Mouse (Mus musculus) adipose tissue, adult 10 weeks (tissue): ENCODE measurements around the gene Aspscr1. TPM values are rescaled to one million over a fixed set of nuclear protein-coding genes. Genes with fewer than 3 reads are reported as not detected.

Experiments
- polyA plus RNA-seq: library from polyadenylated mRNA; stranded (reverse); fragments of 350-450 nt; fragmentation: Illumina TruSeq; extraction: RNeasy Lipid Tissue Mini Kit (QIAGEN cat#74804); gene quantifications from one replicate; pipeline ENCODE4 v1.2.3, GENCODE M21; 2014; ENCODE audit warnings: low read depth, low replicate concordance

Aspscr1 gene
- 76.1 TPM for polyA plus RNA-seq

GRCm38 (mm10) chr11:120672687-120673593 is at the start of gene Aspscr1:
Aspscr1 (plus strand) TSS chr11:120672973.

GRCm38 (mm10) chr11:120625152-120625775 is 47.5 kb upstream of the Aspscr1 start, which contains the start of gene Sirt7:
Sirt7 (minus strand) TSS chr11:120625240.

GRCm38 (mm10) chr11:120633520-120634343 is 39.0 kb upstream of the Aspscr1 start, which contains the start of gene Mafg:
Mafg (minus strand) TSS chr11:120633600.

GRCm38 (mm10) chr11:120643601-120643987 is 29.2 kb upstream of the Aspscr1 start, which contains the start of gene Pycr1:
Pycr1 (minus strand) TSS chr11:120643769.

DNA sequence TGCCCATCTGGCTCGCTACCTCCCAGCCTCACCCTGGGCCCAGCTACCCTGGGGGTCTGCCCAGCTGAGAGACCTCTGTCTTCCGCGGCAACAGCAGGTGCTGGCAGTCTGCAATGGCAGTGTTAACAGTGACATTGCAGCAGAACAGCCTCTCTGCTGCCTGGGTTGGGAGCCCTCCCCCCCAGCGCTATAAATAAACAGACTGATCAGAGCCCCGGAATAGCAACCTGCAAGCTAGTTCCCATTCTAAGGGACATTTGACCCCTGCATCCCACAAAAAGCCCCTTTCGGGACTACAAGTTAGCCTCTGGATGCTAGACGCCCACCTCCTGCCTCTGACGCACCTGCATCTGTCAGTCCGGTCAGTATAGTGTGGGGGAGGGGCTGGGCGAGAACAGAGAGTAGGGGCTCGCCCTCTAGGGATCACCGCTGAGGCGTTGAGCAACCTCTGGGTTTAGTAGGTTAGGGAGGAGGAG is 24.7 kb upstream of the Aspscr1 start, which contains the start of gene Myadml2:
Gene Myadml2, minus strand, starts transcription at position 158 of the 476 bp plus-strand sequence.

GRCm38 (mm10) chr11:120661076-120661460 is 11.7 kb upstream of the Aspscr1 start, which contains the start of gene Notum:
Notum (minus strand) TSS chr11:120661175.

DNA sequence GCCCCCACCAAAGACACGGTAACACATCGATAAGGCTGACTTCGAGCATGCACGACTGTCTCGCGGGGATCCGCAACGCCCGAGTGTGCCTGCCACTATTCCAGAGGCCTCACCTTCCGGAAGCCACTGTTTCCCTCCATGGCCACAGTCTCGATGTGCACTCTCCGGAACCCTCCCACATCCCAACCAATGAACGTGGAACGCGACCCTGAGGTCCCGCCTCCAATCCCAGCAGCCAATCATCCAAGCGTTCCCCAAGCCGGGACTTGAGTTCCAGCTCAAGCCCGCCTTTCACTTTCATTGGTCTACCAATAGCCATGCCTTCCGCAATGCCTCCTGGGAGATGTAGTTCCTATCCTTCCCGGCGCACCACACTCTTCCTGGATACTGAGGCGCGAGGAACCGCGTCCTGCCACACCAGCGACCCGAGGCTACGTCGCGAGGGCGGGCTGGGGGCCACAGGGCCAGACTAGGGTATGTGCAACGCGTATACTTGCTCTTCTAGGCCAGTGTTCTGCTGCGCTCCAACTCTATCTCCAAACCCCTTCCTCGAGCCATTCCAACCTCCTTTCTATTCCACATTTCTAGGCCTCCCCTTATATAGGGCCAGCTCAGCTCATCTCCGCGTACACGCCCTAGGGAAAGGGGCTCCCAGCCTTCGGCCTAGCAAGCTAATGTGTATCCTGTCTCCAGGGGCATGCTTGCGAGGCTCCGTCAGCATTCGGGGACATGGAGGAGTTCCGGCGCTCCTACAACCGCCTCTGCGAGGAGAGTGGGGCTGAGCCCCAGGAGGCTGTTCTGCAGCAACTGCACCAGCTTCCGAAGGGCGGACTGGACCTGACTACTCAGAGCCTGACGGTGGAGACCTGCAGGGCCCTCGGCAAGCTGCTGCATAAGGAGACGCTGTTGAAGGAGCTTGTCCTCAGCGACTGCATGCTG is 41.1 kb downstream of the Aspscr1 start, which contains the start of the genes Cenpx and Lrrc45:
Gene Cenpx, minus strand, starts transcription at position 159 of the 939 bp plus-strand sequence.
Gene Lrrc45, plus strand, starts transcription at position 346 of the 939 bp plus-strand sequence.

GRCm38 (mm10) chr11:120721124-120722066 is 48.6 kb downstream of the Aspscr1 start, which contains the start of gene Rac3:
Rac3 (plus strand) TSS chr11:120721470.

DNA sequence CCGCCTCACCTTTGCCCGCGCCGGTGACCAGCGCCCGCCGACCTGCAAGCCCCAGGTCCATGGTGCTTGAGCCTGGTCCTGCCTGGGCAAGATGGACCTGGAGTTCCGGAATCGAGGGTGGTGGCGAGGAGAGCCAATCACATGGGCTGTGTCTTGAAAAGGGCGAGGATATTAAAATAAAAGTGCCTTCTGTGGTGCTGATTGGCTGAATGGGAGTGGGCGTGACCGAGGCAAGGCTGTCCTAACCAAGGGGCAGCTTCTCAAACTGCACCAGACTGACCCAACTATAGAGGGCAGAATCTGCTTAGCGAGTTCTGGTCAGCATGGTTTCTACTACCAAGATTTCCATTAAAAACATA is 54.4 kb downstream of the Aspscr1 start, which contains the start of gene Dcxr:
Gene Dcxr, minus strand, starts transcription at position 113 of the 359 bp plus-strand sequence.

GRCm38 (mm10) chr11:120731858-120732680 is 59.3 kb downstream of the Aspscr1 start, which contains the start of gene Cbr2:
Cbr2 (minus strand) TSS chr11:120732114.

Other genes starting within 250 kb of the Aspscr1 start
- gene Nploc4, start 235.3 kb upstream of the Aspscr1 start, polyA plus RNA-seq = 50.3 TPM
- not detected for gene Tspan10, start 230.3 kb upstream of the Aspscr1 start, polyA plus RNA-seq
- 0.65 TPM for gene Pde6g, start 219.5 kb upstream of the Aspscr1 start, polyA plus RNA-seq
- gene Oxld1, start 214.9 kb upstream of the Aspscr1 start, polyA plus RNA-seq = 20.5 TPM
- gene Ccdc137, start 214.9 kb upstream of the Aspscr1 start, polyA plus RNA-seq = 18.3 TPM
- 23.1 TPM for gene Arl16, start 205.4 kb upstream of the Aspscr1 start, polyA plus RNA-seq
- 58.6 TPM for gene Mrpl12, start 188.4 kb upstream of the Aspscr1 start, polyA plus RNA-seq
- 127 TPM for gene Slc25a10, start 181.1 kb upstream of the Aspscr1 start, polyA plus RNA-seq
- 0.86 TPM for gene Gcgr, start 142.3 kb upstream of the Aspscr1 start, polyA plus RNA-seq
- gene Mcrip1, start 123.2 kb upstream of the Aspscr1 start, polyA plus RNA-seq = 110 TPM
- not detected for gene Ppp1r27, start 121.8 kb upstream of the Aspscr1 start, polyA plus RNA-seq
- gene P4hb, start 99.7 kb upstream of the Aspscr1 start, polyA plus RNA-seq = 519 TPM
- 356 TPM for gene Arhgdia, start 91.3 kb upstream of the Aspscr1 start, polyA plus RNA-seq
- gene Alyref, start 74.6 kb upstream of the Aspscr1 start, polyA plus RNA-seq = 39.4 TPM
- 47.3 TPM for gene Anapc11, start 74.6 kb upstream of the Aspscr1 start, polyA plus RNA-seq
- gene Npb, start 64.5 kb upstream of the Aspscr1 start, polyA plus RNA-seq = not detected
- 83.9 TPM for gene Pcyt2, start 55.0 kb upstream of the Aspscr1 start, polyA plus RNA-seq
- 40.4 TPM for gene Sirt7, start 47.7 kb upstream of the Aspscr1 start, polyA plus RNA-seq
- 66.7 TPM for gene Mafg, start 39.4 kb upstream of the Aspscr1 start, polyA plus RNA-seq
- 4.0 TPM for gene Pycr1, start 29.2 kb upstream of the Aspscr1 start, polyA plus RNA-seq
- gene Myadml2, start 24.8 kb upstream of the Aspscr1 start, polyA plus RNA-seq = not detected
- gene Notum, start 11.8 kb upstream of the Aspscr1 start, polyA plus RNA-seq = 4.7 TPM
- 91.5 TPM for gene Cenpx, start 40.8 kb downstream of the Aspscr1 start, polyA plus RNA-seq
- gene Lrrc45, start 41.0 kb downstream of the Aspscr1 start, polyA plus RNA-seq = 40.3 TPM
- gene Rac3, start 48.5 kb downstream of the Aspscr1 start, polyA plus RNA-seq = 11.5 TPM
- gene Dcxr, start 54.3 kb downstream of the Aspscr1 start, polyA plus RNA-seq = 102 TPM
- 65.7 TPM for gene Cbr2, start 59.1 kb downstream of the Aspscr1 start, polyA plus RNA-seq
- 114 TPM for gene Hmga1b, start 89.8 kb downstream of the Aspscr1 start, polyA plus RNA-seq
- gene Rfng, start 111.2 kb downstream of the Aspscr1 start, polyA plus RNA-seq = 25.6 TPM
- gene Gps1, start 111.3 kb downstream of the Aspscr1 start, polyA plus RNA-seq = 114 TPM
- gene Dus1l, start 123.4 kb downstream of the Aspscr1 start, polyA plus RNA-seq = 30.9 TPM
- 426 TPM for gene Fasn, start 151.6 kb downstream of the Aspscr1 start, polyA plus RNA-seq